Mouse (Mus musculus): Measurements from ENCODE around the gene Eipr1. TPM values are rescaled to one million over a fixed set of nuclear protein-coding genes. Genes with fewer than 3 reads are reported as not detected.

Eipr1 gene
- total RNA-seq, 1 experiment: 41.5 TPM

- Histone ChIP-seq H3K36me3 (ENCODE audit: control insufficient read depth, insufficient read depth, low read length, poor library complexity, severe bottlenecking) (no peaks in the 10 kb centered on the region; the same call in 1 of the 2 replicates), H3K27ac (ENCODE audit: insufficient read depth, low read depth, low read length, poor library complexity, severe bottlenecking) (no peak overlapping the region), H3K4me1 (ENCODE audit: control insufficient read depth in 2 of 2, insufficient read depth in 2 of 2, low read length in 2 of 2, poor library complexity in 1 of 2) (no peaks in the 10 kb centered on the region), H3K9me3 (ENCODE audit: control insufficient read depth, insufficient read depth, low read depth, low read length) (no peaks in the 10 kb centered on the region), H3K9ac (ENCODE audit: insufficient read depth, low read depth, low read length, poor library complexity, severe bottlenecking) (no peak overlapping the region), H3K4me3 (ENCODE audit: insufficient read depth in 1 of 2, low read depth in 1 of 2, low read length in 2 of 2, poor library complexity in 1 of 2, severe bottlenecking in 1 of 2) (no peak overlapping the region)
- TF ChIP-seq HCFC1 (IDR thresholded peaks at IDR 0.05; ENCODE audit: borderline replicate concordance, insufficient read depth, low read length) (no peak), ZNF384 (IDR thresholded peaks at IDR 0.05; ENCODE audit: low read depth, low read length) (no peak)
- DNase-seq (ENCODE audit: low read depth, low spot score): no peak
- in situ Hi-C loops (cut with MboI; ENCODE audit: low sequenced_read_pairs in 2 of 2, unreplicated experiment in 2 of 2): no loop called here
Observed at GRCm38 (mm10) chr12:28889068-28889674, 137.6 kb downstream of the Eipr1 start.

- H3K27ac ChIP-seq (ENCODE audit: insufficient read depth, low read depth, low read length, poor library complexity, severe bottlenecking): no peak overlapping the region
- no peak for DNase-seq (ENCODE audit: low read depth, low spot score)
- in situ Hi-C loops (cut with MboI; ENCODE audit: low sequenced_read_pairs in 2 of 2, unreplicated experiment in 2 of 2): no loop called here
- H3K9me3 ChIP-seq (ENCODE audit: control insufficient read depth, insufficient read depth, low read depth, low read length): no peaks in the 10 kb centered on the region
- TF ChIP-seq MAFK (IDR thresholded peaks at IDR 0.05; ENCODE audit: insufficient read depth, low read depth, low read length) (no peak), ZNF384 (IDR thresholded peaks at IDR 0.05; ENCODE audit: low read depth, low read length) (no peak), CHD2 (IDR thresholded peaks at IDR 0.05; ENCODE audit: low read depth, low read length) (no peak), ZC3H11A (IDR thresholded peaks at IDR 0.05; ENCODE audit: borderline replicate concordance, low read depth, low read length) (no peak), HCFC1 (IDR thresholded peaks at IDR 0.05; ENCODE audit: borderline replicate concordance, insufficient read depth, low read length) (no peak)
- H3K4me3 ChIP-seq (ENCODE audit: insufficient read depth in 1 of 2, low read depth in 1 of 2, low read length in 2 of 2, poor library complexity in 1 of 2, severe bottlenecking in 1 of 2): no peak overlapping the region
- no peak overlapping the region for H3K9ac ChIP-seq (ENCODE audit: insufficient read depth, low read depth, low read length, poor library complexity, severe bottlenecking)
- no peaks in the 10 kb centered on the region for H3K36me3 ChIP-seq (ENCODE audit: control insufficient read depth, insufficient read depth, low read length, poor library complexity, severe bottlenecking)
- no peaks in the 10 kb centered on the region for H3K4me1 ChIP-seq (ENCODE audit: control insufficient read depth in 2 of 2, insufficient read depth in 2 of 2, low read length in 2 of 2, poor library complexity in 1 of 2)
Observed at GRCm38 (mm10) chr12:28891523-28891922, 139.9 kb downstream of the Eipr1 start.

GRCm38 (mm10) chr12:28896577-28896976 lies 145.0 kb downstream of the Eipr1 start:
- TF ChIP-seq MAFK (IDR thresholded peaks at IDR 0.05; ENCODE audit: insufficient read depth, low read depth, low read length): no peak
- no peak for TF ChIP-seq HCFC1 (IDR thresholded peaks at IDR 0.05; ENCODE audit: borderline replicate concordance, insufficient read depth, low read length)
- TF ChIP-seq CHD2 (IDR thresholded peaks at IDR 0.05; ENCODE audit: low read depth, low read length): no peak
- TF ChIP-seq ZNF384 (IDR thresholded peaks at IDR 0.05; ENCODE audit: low read depth, low read length): no peak
- TF ChIP-seq ZC3H11A (IDR thresholded peaks at IDR 0.05; ENCODE audit: borderline replicate concordance, low read depth, low read length): no peak
- Histone ChIP-seq H3K4me1 (ENCODE audit: control insufficient read depth in 2 of 2, insufficient read depth in 2 of 2, low read length in 2 of 2, poor library complexity in 1 of 2) (no peaks in the 10 kb centered on the region), H3K4me3 (ENCODE audit: insufficient read depth in 1 of 2, low read depth in 1 of 2, low read length in 2 of 2, poor library complexity in 1 of 2, severe bottlenecking in 1 of 2) (no peak overlapping the region), H3K9me3 (ENCODE audit: control insufficient read depth, insufficient read depth, low read depth, low read length) (no peaks in the 10 kb centered on the region), H3K27ac (ENCODE audit: insufficient read depth, low read depth, low read length, poor library complexity, severe bottlenecking) (no peak overlapping the region), H3K36me3 (ENCODE audit: control insufficient read depth, insufficient read depth, low read length, poor library complexity, severe bottlenecking) (no peaks in the 10 kb centered on the region), H3K9ac (ENCODE audit: insufficient read depth, low read depth, low read length, poor library complexity, severe bottlenecking) (no peak overlapping the region)
- in situ Hi-C loops (cut with MboI; ENCODE audit: low sequenced_read_pairs in 2 of 2, unreplicated experiment in 2 of 2): no loop called here
- no peak for DNase-seq (ENCODE audit: low read depth, low spot score)

- no peak for DNase-seq (ENCODE audit: low read depth, low spot score)
- Histone ChIP-seq H3K9me3 (ENCODE audit: control insufficient read depth, insufficient read depth, low read depth, low read length) (no peaks in the 10 kb centered on the region), H3K27ac (ENCODE audit: insufficient read depth, low read depth, low read length, poor library complexity, severe bottlenecking) (no peak overlapping the region), H3K4me3 (ENCODE audit: insufficient read depth in 1 of 2, low read depth in 1 of 2, low read length in 2 of 2, poor library complexity in 1 of 2, severe bottlenecking in 1 of 2) (no peak overlapping the region), H3K9ac (ENCODE audit: insufficient read depth, low read depth, low read length, poor library complexity, severe bottlenecking) (no peak overlapping the region), H3K36me3 (ENCODE audit: control insufficient read depth, insufficient read depth, low read length, poor library complexity, severe bottlenecking) (no peaks in the 10 kb centered on the region), H3K4me1 (ENCODE audit: control insufficient read depth in 2 of 2, insufficient read depth in 2 of 2, low read length in 2 of 2, poor library complexity in 1 of 2) (no peaks in the 10 kb centered on the region)
- in situ Hi-C loops (cut with MboI; ENCODE audit: low sequenced_read_pairs in 2 of 2, unreplicated experiment in 2 of 2): no loop called here
- TF ChIP-seq ZNF384 (IDR thresholded peaks at IDR 0.05; ENCODE audit: low read depth, low read length) (no peak), HCFC1 (IDR thresholded peaks at IDR 0.05; ENCODE audit: borderline replicate concordance, insufficient read depth, low read length) (no peak), MAFK (IDR thresholded peaks at IDR 0.05; ENCODE audit: insufficient read depth, low read depth, low read length) (no peak), ZC3H11A (IDR thresholded peaks at IDR 0.05; ENCODE audit: borderline replicate concordance, low read depth, low read length) (no peak), CHD2 (IDR thresholded peaks at IDR 0.05; ENCODE audit: low read depth, low read length) (no peak)
Observed at GRCm38 (mm10) chr12:28898307-28898706, 146.7 kb downstream of the Eipr1 start.

GRCm38 (mm10) chr12:28899696-28900095 lies 148.1 kb downstream of the Eipr1 start:
- Histone ChIP-seq H3K4me3 (ENCODE audit: insufficient read depth in 1 of 2, low read depth in 1 of 2, low read length in 2 of 2, poor library complexity in 1 of 2, severe bottlenecking in 1 of 2) (no peak overlapping the region), H3K4me1 (ENCODE audit: control insufficient read depth in 2 of 2, insufficient read depth in 2 of 2, low read length in 2 of 2, poor library complexity in 1 of 2) (no peaks in the 10 kb centered on the region), H3K36me3 (ENCODE audit: control insufficient read depth, insufficient read depth, low read length, poor library complexity, severe bottlenecking) (no peaks in the 10 kb centered on the region), H3K9me3 (ENCODE audit: control insufficient read depth, insufficient read depth, low read depth, low read length) (no peaks in the 10 kb centered on the region), H3K27ac (ENCODE audit: insufficient read depth, low read depth, low read length, poor library complexity, severe bottlenecking) (no peak overlapping the region), H3K9ac (ENCODE audit: insufficient read depth, low read depth, low read length, poor library complexity, severe bottlenecking) (no peak overlapping the region)
- in situ Hi-C loops (cut with MboI; ENCODE audit: low sequenced_read_pairs in 2 of 2, unreplicated experiment in 2 of 2): no loop called here
- TF ChIP-seq HCFC1 (IDR thresholded peaks at IDR 0.05; ENCODE audit: borderline replicate concordance, insufficient read depth, low read length) (no peak), CHD2 (IDR thresholded peaks at IDR 0.05; ENCODE audit: low read depth, low read length) (no peak), ZNF384 (IDR thresholded peaks at IDR 0.05; ENCODE audit: low read depth, low read length) (no peak), MAFK (IDR thresholded peaks at IDR 0.05; ENCODE audit: insufficient read depth, low read depth, low read length) (no peak), ZC3H11A (IDR thresholded peaks at IDR 0.05; ENCODE audit: borderline replicate concordance, low read depth, low read length) (no peak)
- no peak for DNase-seq (ENCODE audit: low read depth, low spot score)
